Mouse (Mus musculus) adrenal gland, postnatal 36 days (tissue): Measurements from ENCODE around the gene Sh3gl2. TPM values are rescaled to one million over a fixed set of nuclear protein-coding genes. Genes with fewer than 3 reads are reported as not detected.

Source experiments
- DNase-seq, 2 experiments: peaks; one replicate each; pipeline ENCODE4 v3.0.0; 2021; ENCODE audit warnings: mixed read lengths in 1 of 2
- total RNA-seq, 2 experiments: library from RNA; stranded (reverse); gene quantifications; 2 replicates each; pipeline ENCODE4 v1.2.3; 2021

Sh3gl2 gene
- total RNA-seq, 2 experiments from 2014 or later = 24.0 to 37.6 TPM

GRCm38 (mm10) chr4:85232386-85233381 lies 27.8 kb downstream of the Sh3gl2 start:
- DNase-seq = no peak

GRCm38 (mm10) chr4:85241675-85242074 lies 36.7 kb downstream of the Sh3gl2 start:
- DNase-seq = peak; percentile 23 to 38

GRCm38 (mm10) chr4:85242562-85242961 lies 37.6 kb downstream of the Sh3gl2 start:
- no peak for DNase-seq

- no peak for DNase-seq
These were observed 43.7 kb downstream of the Sh3gl2 start for GRCm38 (mm10) chr4:85248673-85249072.

GRCm38 (mm10) chr4:85250271-85250670 lies 45.3 kb downstream of the Sh3gl2 start:
- DNase-seq = peak in 1 of 2 experiments; percentile 38

- DNase-seq = peak; percentile 70 to 72
These were observed 45.9 kb downstream of the Sh3gl2 start for GRCm38 (mm10) chr4:85250786-85251185.

- DNase-seq = no peak
These were observed 51.0 kb downstream of the Sh3gl2 start for GRCm38 (mm10) chr4:85255771-85256389.

- no peak for DNase-seq
These were observed 51.7 kb downstream of the Sh3gl2 start for GRCm38 (mm10) chr4:85256461-85257202.

- DNase-seq = no peak
These were observed 52.9 kb downstream of the Sh3gl2 start for GRCm38 (mm10) chr4:85257771-85258341.

- no peak for DNase-seq
These were observed 56.0 kb downstream of the Sh3gl2 start for GRCm38 (mm10) chr4:85260687-85261658.

GRCm38 (mm10) chr4:85262146-85262545 lies 57.2 kb downstream of the Sh3gl2 start:
- no peak for DNase-seq

- peak; percentile 51 to 55 for DNase-seq
These were observed 57.7 kb downstream of the Sh3gl2 start for GRCm38 (mm10) chr4:85262606-85263005.

GRCm38 (mm10) chr4:85267456-85267855 lies 62.5 kb downstream of the Sh3gl2 start:
- DNase-seq = no peak

- DNase-seq = no peak
These were observed 68.0 kb downstream of the Sh3gl2 start for GRCm38 (mm10) chr4:85272877-85273276.

GRCm38 (mm10) chr4:85273452-85273851 lies 68.5 kb downstream of the Sh3gl2 start:
- peak; percentile 21 to 40 for DNase-seq

- no peak for DNase-seq
These were observed 78.2 kb downstream of the Sh3gl2 start for GRCm38 (mm10) chr4:85283151-85283550.

GRCm38 (mm10) chr4:85289990-85290389 lies 85.1 kb downstream of the Sh3gl2 start:
- DNase-seq = no peak

- DNase-seq = no peak
These were observed 86.4 kb downstream of the Sh3gl2 start for GRCm38 (mm10) chr4:85291296-85291695.

- no peak for DNase-seq
These were observed 88.4 kb downstream of the Sh3gl2 start for GRCm38 (mm10) chr4:85293368-85293767.

- DNase-seq = no peak
These were observed 95.9 kb downstream of the Sh3gl2 start for GRCm38 (mm10) chr4:85300610-85301405.
